Mouse (Mus musculus) MEL (cell line): ENCODE measurements at regions not wholly inside any gene's neighbourhood (a gene's known extent, or its start where the extent isn't known, plus 50 kb on each side); places are given as distances from the start of the nearest gene placed in this dataset.

Experiments
- BHLHE40 ChIP-seq: IDR thresholded peaks from 2 replicates; pipeline ENCODE4 v1.6.1; 2012; ENCODE audit warnings: low read depth, mild to moderate bottlenecking, inconsistent platforms, low read length, improper control_type of control experiment, borderline replicate concordance
- CTCF ChIP-seq, 3 experiments: IDR thresholded peaks in 2 of 3; conservative IDR thresholded peaks in 1 of 3; 2 replicates each; pipeline ENCODE4 v1.5.1; 2011 to 2012; ENCODE audit warnings: low read length in 3 of 3, low read depth in 2 of 3, mild to moderate bottlenecking in 2 of 3, improper control_type of control experiment in 1 of 3, inconsistent platforms in 1 of 3, mixed read lengths in 1 of 3, moderate library complexity in 1 of 3; ENCODE audit not compliant: control insufficient read depth in 1 of 3, insufficient read depth in 1 of 3, poor library complexity in 1 of 3, severe bottlenecking in 1 of 3
- ELF1 ChIP-seq: IDR thresholded peaks from 2 replicates; pipeline ENCODE4 v1.6.1; 2014; ENCODE audit warnings: low read depth, mild to moderate bottlenecking, inconsistent platforms, low read length, improper control_type of control experiment, moderate library complexity
- EP300 ChIP-seq, 2 experiments: IDR thresholded peaks; 2 replicates each; pipeline ENCODE4 v1.6.1; 2011; ENCODE audit warnings: improper control_type of control experiment in 2 of 2, low read length in 2 of 2, low read depth in 1 of 2, mild to moderate bottlenecking in 1 of 2
- HCFC1 ChIP-seq: IDR thresholded peaks from 2 replicates; pipeline ENCODE4 v1.6.1; 2012; ENCODE audit warnings: low read depth, mild to moderate bottlenecking, inconsistent platforms, low read length, improper control_type of control experiment, moderate library complexity
- KAT2A ChIP-seq: conservative IDR thresholded peaks from 2 replicates; pipeline ENCODE4 v1.6.1; 2012; ENCODE audit warnings: low read depth, low read length, improper control_type of control experiment, inconsistent platforms
- MAFK ChIP-seq: IDR thresholded peaks from 2 replicates; pipeline ENCODE4 v1.6.1; 2011; ENCODE audit warnings: low read depth, mild to moderate bottlenecking, low read length, improper control_type of control experiment, borderline replicate concordance
- MAX ChIP-seq: IDR thresholded peaks from 2 replicates; pipeline ENCODE4 v1.6.1; 2011; ENCODE audit warnings: low read length, improper control_type of control experiment
- MAZ ChIP-seq: IDR thresholded peaks from 2 replicates; pipeline ENCODE4 v1.6.1; 2012; ENCODE audit warnings: low read depth, mild to moderate bottlenecking, inconsistent platforms, low read length, improper control_type of control experiment
- POLR2AphosphoS2 ChIP-seq: IDR thresholded peaks from 2 replicates; pipeline ENCODE4 v1.6.1; 2011; ENCODE audit warnings: low read length, improper control_type of control experiment
- POLR2AphosphoS5 ChIP-seq: IDR thresholded peaks from 2 replicates; pipeline ENCODE4 v1.6.1; 2012; ENCODE audit warnings: low read depth, borderline replicate concordance, mild to moderate bottlenecking, inconsistent platforms, low read length, moderate library complexity, mixed read lengths
- RCOR1 ChIP-seq: IDR thresholded peaks from 2 replicates; pipeline ENCODE4 v1.6.1; 2012; ENCODE audit warnings: low read depth, mild to moderate bottlenecking, inconsistent platforms, low read length, improper control_type of control experiment
- UBTF ChIP-seq: IDR thresholded peaks from 2 replicates; pipeline ENCODE4 v1.6.1; 2012; ENCODE audit warnings: low read depth, mild to moderate bottlenecking, inconsistent platforms, low read length, improper control_type of control experiment, moderate library complexity, borderline replicate concordance; ENCODE audit not compliant: insufficient read depth

DNA sequence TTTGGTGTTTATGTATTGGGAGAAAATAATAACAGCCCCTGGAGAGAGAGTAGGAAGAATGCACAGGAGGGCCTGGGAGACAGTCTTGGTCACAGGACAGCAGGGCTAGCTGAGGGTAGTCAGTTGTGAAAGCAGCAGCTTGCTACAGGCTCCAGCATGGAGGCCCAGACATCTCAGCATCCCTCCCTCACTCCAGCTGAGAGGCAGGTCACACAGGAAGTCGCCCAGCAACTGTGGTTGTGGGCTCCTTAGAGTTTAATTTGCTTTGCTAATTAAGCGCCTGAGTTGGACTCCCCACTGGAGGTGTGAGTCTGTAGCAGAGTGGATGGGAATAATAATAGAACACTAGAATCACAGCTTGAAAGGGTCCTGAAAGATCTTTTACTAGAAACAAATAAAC, 436.0 kb downstream of the Cdk5rap2 start:
- TF ChIP-seq KAT2A (no peak), MAFK (no peak), ELF1 (no peak), CTCF (IDR thresholded peaks at IDR 0.05 in 2 of 3, conservative IDR thresholded peaks at IDR 0.05 in 1 of 3; ENCODE audit: control insufficient read depth in 1 of 3, insufficient read depth in 1 of 3, low read depth in 2 of 3, low read length in 3 of 3, poor library complexity in 1 of 3, severe bottlenecking in 1 of 3) (no peak), EP300 (IDR thresholded peaks at IDR 0.05; ENCODE audit: low read depth in 1 of 2, low read length in 2 of 2) (no peak), HCFC1 (no peak), BHLHE40 (no peak), POLR2AphosphoS5 (no peak), POLR2AphosphoS2 (no peak), MAX (no peak), RCOR1 (no peak), MAZ (no peak), UBTF (no peak)
